Comparison of ENCODE assay signal across 13 mouse cellular contexts in the genomic region with DNA sequence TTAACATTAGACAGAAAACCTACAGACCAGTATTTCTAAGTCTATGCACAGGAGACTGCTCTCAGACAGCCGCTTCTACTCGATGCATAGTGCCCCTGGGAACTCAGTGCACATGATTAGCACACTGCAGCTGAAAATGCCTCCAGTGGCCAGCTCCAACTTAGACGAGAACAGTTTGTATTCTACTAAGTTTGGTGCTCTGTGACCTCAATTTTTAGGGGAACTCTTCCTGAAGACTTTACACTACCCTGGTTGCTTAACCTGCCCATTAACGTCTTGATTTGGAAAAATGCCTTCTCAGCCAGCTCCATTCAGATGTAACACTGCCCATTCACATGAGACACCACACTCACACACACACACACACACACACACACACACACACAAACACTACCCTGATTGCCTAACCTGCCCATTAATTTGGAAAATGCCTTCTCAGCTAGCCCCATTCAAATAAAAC.
A peak's percentile ranks its signal among the peaks of the same experiment; 100 is the strongest.
DNase-seq lines count a peak whose midpoint lies in the region; ATAC-seq lines count a peak whose summit lies in the region.
"Had no signal": no experiment of that assay in that cellular context is flagged by ENCODE, and none has a peak within 500 bp of the region (broad histone marks: within the 10 kb centered on the region; RNA-seq: fewer than 3 reads in every experiment).

No protein-coding gene starts in this region.

- 0 out of 2 replicates have a peak overlapping the region, but pooled peaks have one; percentile 13 for H3K27ac ChIP-seq in brown adipose tissue, adult 24 weeks (replicated peaks; ENCODE audit: low read depth, low read length)
- H3K27ac ChIP-seq in midbrain, embryonic 12.5 days (replicated peaks): 0 out of 2 replicates have a peak overlapping the region, but pooled peaks have one; percentile 25

- DNase-seq in heart, adult 11 months: peak; percentile 87
- no peak for DNase-seq in heart, adult 8-10 months (ENCODE audit: low spot score)
- peak; percentile 11 to 55 for DNase-seq in kidney, postnatal 25 days
- no peak for DNase-seq in kidney, adult 18-20 months
- DNase-seq in urinary bladder, postnatal 4 days (ENCODE audit: low spot score in 2 of 2): no peak
- no peak for DNase-seq in gastrocnemius, adult 8-10 months (ENCODE audit: low spot score in 2 of 2)
- DNase-seq: cerebellum, postnatal 10 days; gastrocnemius, postnatal 10 days; layer of hippocampus, adult 9-11 months; right cerebral cortex, postnatal 25 days had no signal

- H3K4me1 ChIP-seq in brown adipose tissue, adult 24 weeks (ENCODE audit: control insufficient read depth, insufficient read depth, insufficient read length, low read length): peaks cover 4% of the 10 kb centered on the region; the same call in 1 of the 2 replicates
- peaks cover 7% of the 10 kb centered on the region for H3K4me1 ChIP-seq in midbrain, embryonic 12.5 days

- 24% methylated on average over 4 of the region's 4 CpGs for WGBS in midbrain, embryonic 12.5 days

- H3K4me2 ChIP-seq in midbrain, embryonic 12.5 days (replicated peaks): no peak overlapping the region

- ATAC-seq in midbrain, embryonic 12.5 days (ENCODE audit: low FRiP score, low read depth): peak; percentile 72

- H3K27me3 ChIP-seq in midbrain, embryonic 12.5 days: no peaks in the 10 kb centered on the region

- no peak overlapping the region for H3K9ac ChIP-seq in midbrain, embryonic 12.5 days (replicated peaks)

- H3K4me3 ChIP-seq in brown adipose tissue, adult 24 weeks (ENCODE audit: insufficient read depth, low read depth, low read length): no peak overlapping the region
- H3K4me3 ChIP-seq in midbrain, embryonic 12.5 days: no peak overlapping the region
- H3K4me3 ChIP-seq: myocyte had no signal

- H3K36me3 ChIP-seq in midbrain, embryonic 12.5 days: no peaks in the 10 kb centered on the region

- no peaks in the 10 kb centered on the region for H3K9me3 ChIP-seq in midbrain, embryonic 12.5 days

Comparison
In these comparisons a context has a peak if more than half of its experiments do, and no peak if none do; other contexts are left out.
1. DNase-seq: peak in heart, adult 11 months (single experiment) and kidney, postnatal 25 days (2 of 2); none in heart, adult 8-10 months (single experiment), kidney, adult 18-20 months (single experiment), urinary bladder, postnatal 4 days (0 of 2) and gastrocnemius, adult 8-10 months (0 of 2).